Mouse (Mus musculus) kidney, postnatal 0 days (tissue): ENCODE results near the gene Atg3. TPM values are rescaled to one million over a fixed set of nuclear protein-coding genes. Genes with fewer than 3 reads are reported as not detected.

Source experiments
- ATAC-seq: fragments of 200-750 bp; cut with Nextera tagmentation; replicated peaks from 2 replicates; pipeline ENCODE4 v1.8.0; 2017; ENCODE audit warnings: low read depth, moderate number of reproducible peaks, moderate TSS enrichment, moderate library complexity; ENCODE audit not compliant: low FRiP score
- DNase-seq: peaks from one replicate; pipeline ENCODE4 v3.0.0-alpha.2; 2016; ENCODE audit warnings: low spot score
- H3K27ac ChIP-seq: fragments of 300-500 bp; sonication (generic); 2 replicates; pipeline ENCODE4 v1.5.1; 2014; ENCODE audit warnings: mild to moderate bottlenecking
- H3K27me3 ChIP-seq: fragments of 300-500 bp; sonication (generic); 2 replicates; pipeline ENCODE4 v1.6.1; 2014; ENCODE audit warnings: low read length, mixed read lengths; ENCODE audit not compliant: insufficient read depth
- H3K36me3 ChIP-seq: fragments of 300-500 bp; sonication (generic); 2 replicates; pipeline ENCODE4 v1.6.1; 2014; ENCODE audit warnings: low read length, mixed read lengths; ENCODE audit not compliant: insufficient read depth
- H3K4me1 ChIP-seq: fragments of 300-500 bp; sonication (generic); replicated peaks from 2 replicates; pipeline ENCODE4 v1.6.1; 2014; ENCODE audit warnings: antibody characterized with exemption, low read length, mixed read lengths; ENCODE audit not compliant: insufficient read depth
- H3K4me2 ChIP-seq: fragments of 300-500 bp; sonication (generic); 2 replicates; pipeline ENCODE4 v1.6.1; 2014; ENCODE audit warnings: mild to moderate bottlenecking, low read length, moderate library complexity, mixed read lengths
- H3K4me3 ChIP-seq: fragments of 300-500 bp; sonication (generic); replicated peaks from 2 replicates; pipeline ENCODE4 v1.5.1; 2014; ENCODE audit warnings: low read depth, low read length
- H3K9ac ChIP-seq: fragments of 300-500 bp; sonication (generic); 2 replicates; pipeline ENCODE4 v1.6.1; 2014; ENCODE audit warnings: low read depth, low read length
- H3K9me3 ChIP-seq: fragments of 300-500 bp; sonication (generic); replicated peaks from 2 replicates; pipeline ENCODE4 v1.6.1; 2016; ENCODE audit warnings: low read length, inconsistent platforms, mixed read lengths
- CTCF ChIP-seq: IDR thresholded peaks from 2 replicates; pipeline ENCODE4 v1.5.1; 2016; ENCODE audit warnings: antibody characterized with exemption, low read depth, mild to moderate bottlenecking, moderate library complexity
- WGBS: fragments of 180-500 bp; shearing (Covaris S2); extraction: QIAGEN DNeasy Blood & Tissue Kit; methylation state at CpG from one replicate; pipeline ENCODE4 v1.1.7; 2014; 5-methylcytosine and 5-hydroxymethylcytosine counted together
- polyA plus RNA-seq: library from polyadenylated mRNA; unstranded; fragments of >200 nt; fragmentation: Nextera tagmentation; extraction: Ambion mirVana; gene quantifications from 2 replicates; pipeline ENCODE4 v1.2.1, GENCODE M21; 2015

The Atg3 gene
- polyA plus RNA-seq, 1 experiment from 2014 or later = 40.2 TPM

DNA sequence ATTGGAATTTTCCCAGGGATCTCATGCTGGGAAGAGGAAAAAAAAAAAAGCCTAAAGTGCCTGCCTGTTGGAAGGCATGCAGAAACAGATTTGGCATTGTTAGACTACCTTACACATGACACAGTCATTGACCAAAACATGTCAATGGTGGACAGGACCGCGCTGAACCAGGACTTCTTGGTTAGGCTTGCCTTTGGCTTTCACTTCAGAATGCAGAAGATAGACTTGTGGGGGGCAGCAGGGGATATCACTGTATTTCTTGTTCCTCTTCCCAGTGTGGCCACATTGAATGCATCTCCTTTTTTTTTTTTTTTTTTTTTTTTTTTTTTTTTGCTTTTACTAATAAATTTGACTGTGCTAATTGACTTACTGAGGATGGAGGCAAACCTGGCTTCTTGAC, 42.8 kb downstream of the Atg3 start:
- TF ChIP-seq CTCF = no peak
- ATAC-seq (no peak), DNase-seq (no peak)
- Histone ChIP-seq H3K9ac (no peak overlapping the region), H3K9me3 (no peaks in the 10 kb centered on the region), H3K4me1 (no peaks in the 10 kb centered on the region), H3K27me3 (no peaks in the 10 kb centered on the region), H3K4me2 (no peak overlapping the region), H3K36me3 (no peaks in the 10 kb centered on the region), H3K4me3 (no peak overlapping the region), H3K27ac (no peak overlapping the region)
- WGBS = 94% methylated on average over 2 of the region's 2 CpGs

DNA sequence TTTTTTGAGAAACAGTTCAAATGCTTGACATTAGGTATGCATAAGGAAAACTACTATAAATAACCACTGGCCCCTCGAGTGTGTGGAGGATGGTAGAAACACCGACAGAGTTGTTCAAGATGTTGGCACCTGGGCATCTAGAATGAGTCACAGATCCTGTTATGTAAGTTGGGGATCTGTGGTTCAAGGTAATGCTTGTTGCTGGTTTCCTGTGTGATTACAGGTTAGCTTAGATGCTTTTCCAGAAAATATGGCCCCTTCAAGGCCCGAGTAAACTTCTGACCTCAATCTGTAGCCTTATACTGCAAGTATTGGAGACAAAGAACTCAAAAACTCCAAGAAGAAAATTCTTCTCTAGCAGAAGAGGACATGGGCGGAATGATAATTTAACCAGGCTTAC, 45.9 kb downstream of the Atg3 start:
- no peaks in the 10 kb centered on the region for H3K36me3 ChIP-seq
- H3K4me2 ChIP-seq = no peak overlapping the region
- TF ChIP-seq CTCF = no peak
- no peaks in the 10 kb centered on the region for H3K4me1 ChIP-seq
- H3K9me3 ChIP-seq = no peaks in the 10 kb centered on the region
- H3K9ac ChIP-seq = no peak overlapping the region
- no peak for DNase-seq
- no peak overlapping the region for H3K27ac ChIP-seq
- H3K27me3 ChIP-seq = no peaks in the 10 kb centered on the region
- H3K4me3 ChIP-seq = no peak overlapping the region
- no peak for ATAC-seq
- 74% methylated on average over 4 of the region's 4 CpGs for WGBS

DNA sequence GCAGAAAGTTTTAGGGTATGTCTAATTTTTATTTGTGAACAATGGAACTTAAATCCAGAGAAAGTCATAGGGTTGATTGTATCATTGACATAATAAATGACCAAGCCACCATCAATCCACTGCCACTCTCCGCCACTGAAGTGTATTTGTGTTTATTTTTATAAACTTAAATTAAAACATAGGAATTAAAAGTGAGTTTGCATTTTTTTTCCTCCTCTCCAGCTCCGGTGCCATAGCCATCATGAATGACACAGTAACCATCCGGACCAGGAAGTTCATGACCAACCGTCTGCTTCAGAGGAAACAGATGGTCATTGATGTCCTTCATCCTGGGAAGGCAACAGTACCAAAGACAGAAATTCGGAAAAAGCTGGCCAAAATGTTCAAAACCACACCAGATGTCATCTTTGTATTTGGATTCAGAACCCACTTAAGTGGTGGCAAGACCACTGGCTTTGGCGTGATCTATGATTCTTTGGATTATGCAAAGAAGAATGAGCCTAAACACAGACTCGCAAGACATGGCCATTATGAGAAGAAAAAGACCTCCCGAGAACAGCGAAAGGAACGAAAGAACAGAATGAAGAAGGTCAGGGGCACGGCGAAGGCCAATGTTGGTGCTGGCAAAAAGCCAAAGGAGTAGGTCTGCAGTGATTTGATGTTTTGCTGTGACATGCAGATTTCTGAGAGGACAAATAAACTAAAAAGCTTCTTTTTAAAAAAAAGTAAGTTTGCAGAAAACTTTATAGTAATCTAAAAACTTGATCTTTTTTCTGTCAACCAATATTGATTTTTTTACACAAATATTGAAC, 46.5 kb downstream of the Atg3 start:
- Histone ChIP-seq H3K9ac (no peak overlapping the region), H3K9me3 (no peaks in the 10 kb centered on the region), H3K36me3 (no peaks in the 10 kb centered on the region), H3K4me1 (no peaks in the 10 kb centered on the region), H3K27me3 (no peaks in the 10 kb centered on the region), H3K4me2 (no peak overlapping the region), H3K27ac (no peak overlapping the region), H3K4me3 (no peak overlapping the region)
- no peak for ATAC-seq
- no peak for TF ChIP-seq CTCF
- WGBS = 70% methylated on average over 12 of the region's 12 CpGs
- DNase-seq = no peak

- no peak overlapping the region for H3K4me2 ChIP-seq
- no peaks in the 10 kb centered on the region for H3K36me3 ChIP-seq
- no peak overlapping the region for H3K9ac ChIP-seq
- no peak overlapping the region for H3K27ac ChIP-seq
- no peaks in the 10 kb centered on the region for H3K27me3 ChIP-seq
- DNase-seq = no peak
- H3K4me1 ChIP-seq = no peaks in the 10 kb centered on the region
- H3K9me3 ChIP-seq = no peaks in the 10 kb centered on the region
- TF ChIP-seq CTCF = no peak
- 67% methylated on average over 2 of the region's 2 CpGs for WGBS
- H3K4me3 ChIP-seq = no peak overlapping the region
- ATAC-seq = no peak
Observed at GRCm38 (mm10) chr16:45222016-45222415, 63.4 kb downstream of the Atg3 start.

DNA sequence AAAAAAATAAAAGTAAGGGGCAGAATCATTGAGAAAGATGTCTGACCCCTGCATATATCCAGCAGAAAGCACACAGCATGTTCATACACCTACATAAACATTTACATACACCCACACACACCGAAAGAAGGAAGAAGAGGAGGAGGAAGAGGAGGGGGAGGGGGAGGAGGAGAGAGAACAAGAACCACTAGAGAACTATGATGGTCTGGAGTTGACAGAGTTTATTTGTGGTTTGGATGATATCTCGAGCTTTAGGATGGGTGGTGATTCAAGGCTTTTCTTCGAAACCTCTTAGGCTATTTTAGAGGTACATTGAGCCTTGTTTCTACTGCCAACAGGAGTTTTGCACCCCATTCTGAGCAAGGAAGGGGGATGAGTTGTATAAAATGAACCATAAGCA, 64.2 kb downstream of the Atg3 start:
- H3K4me3 ChIP-seq = no peak overlapping the region
- no peaks in the 10 kb centered on the region for H3K27me3 ChIP-seq
- H3K4me1 ChIP-seq = no peaks in the 10 kb centered on the region
- no peaks in the 10 kb centered on the region for H3K9me3 ChIP-seq
- no peaks in the 10 kb centered on the region for H3K36me3 ChIP-seq
- ATAC-seq = no peak
- H3K4me2 ChIP-seq = no peak overlapping the region
- H3K9ac ChIP-seq = no peak overlapping the region
- DNase-seq = no peak
- WGBS = 85% methylated on average over 3 of the region's 3 CpGs
- TF ChIP-seq CTCF = no peak
- no peak overlapping the region for H3K27ac ChIP-seq

GRCm38 (mm10) chr16:45223648-45224388, 65.2 kb downstream of the Atg3 start, which contains the start of gene Btla:
Gene Btla (plus strand): TSS chr16:45224315.
- no peak within 1 kb of the TSS for H3K9ac ChIP-seq

More at GRCm38 (mm10) chr16:45223648-45224388, 65.2 kb downstream of the Atg3 start, which contains the start of gene Btla:
- no peak for TF ChIP-seq CTCF
- Histone ChIP-seq H3K4me3 (no peak within 1 kb of the TSS), H3K27me3 (no peaks in the 10 kb centered on the region), H3K27ac (no peak within 1 kb of the TSS), H3K4me2 (no peak within 1 kb of the TSS), H3K36me3 (no peaks in the 10 kb centered on the region), H3K4me1 (no peaks in the 10 kb centered on the region), H3K9me3 (no peaks in the 10 kb centered on the region)
- 49% methylated on average over 10 of the region's 10 CpGs for WGBS
- ATAC-seq = no peak
- DNase-seq = no peak
